Mouse (Mus musculus) cortical plate, adult 2 months (tissue): ENCODE data around the gene Lrrc4b.

Experiments used
- CTCF ChIP-seq: fragments of 200-500 bp; IDR thresholded peaks from 2 replicates; pipeline ENCODE4 v1.5.1; 2011; ENCODE audit warnings: mild to moderate bottlenecking, control low read depth, low read length; ENCODE audit not compliant: insufficient read depth; ENCODE audit errors: extremely low read depth
- POLR2A ChIP-seq: fragments of 200-500 bp; IDR thresholded peaks from 2 replicates; pipeline ENCODE4 v1.6.1; 2011; ENCODE audit warnings: mild to moderate bottlenecking, low read length, control low read depth; ENCODE audit not compliant: insufficient read depth; ENCODE audit errors: extremely low read depth

DNA sequence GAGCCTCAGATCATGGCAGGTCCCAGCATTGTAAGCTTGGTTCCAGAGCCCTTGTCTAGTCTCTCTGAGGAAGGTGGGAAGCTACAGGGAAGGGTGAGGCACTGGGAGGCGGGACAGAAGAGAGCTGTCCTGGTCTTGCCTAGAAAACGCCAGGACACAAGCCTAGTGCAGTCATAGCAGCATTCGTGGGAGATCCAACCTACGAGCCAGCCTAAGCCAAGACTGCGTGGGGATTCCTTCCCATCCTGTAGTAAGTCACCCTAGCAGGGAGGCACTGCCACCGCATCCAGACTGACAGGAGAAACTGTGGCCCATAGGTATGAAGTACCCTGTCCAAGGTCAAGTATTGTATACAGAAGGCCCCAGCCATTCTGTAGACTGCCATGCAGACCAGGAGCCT lies 3.7 kb downstream of the Lrrc4b start:
- no peak for TF ChIP-seq CTCF
- TF ChIP-seq POLR2A = no peak
